Mouse (Mus musculus) bone marrow, adult 2 months (tissue): ENCODE data around the gene 3110082I17Rik.

Source experiments
- CTCF ChIP-seq: fragments of 200-500 bp; IDR thresholded peaks from 2 replicates; pipeline ENCODE4 v1.5.1; 2011; ENCODE audit warnings: low read length, control low read depth; ENCODE audit not compliant: control insufficient read depth, insufficient read depth
- POLR2A ChIP-seq: fragments of 200-500 bp; IDR thresholded peaks from 2 replicates; pipeline ENCODE4 v1.6.1; 2011; ENCODE audit warnings: low read depth, mild to moderate bottlenecking, control low read depth, low read length, borderline replicate concordance; ENCODE audit not compliant: control insufficient read depth

DNA sequence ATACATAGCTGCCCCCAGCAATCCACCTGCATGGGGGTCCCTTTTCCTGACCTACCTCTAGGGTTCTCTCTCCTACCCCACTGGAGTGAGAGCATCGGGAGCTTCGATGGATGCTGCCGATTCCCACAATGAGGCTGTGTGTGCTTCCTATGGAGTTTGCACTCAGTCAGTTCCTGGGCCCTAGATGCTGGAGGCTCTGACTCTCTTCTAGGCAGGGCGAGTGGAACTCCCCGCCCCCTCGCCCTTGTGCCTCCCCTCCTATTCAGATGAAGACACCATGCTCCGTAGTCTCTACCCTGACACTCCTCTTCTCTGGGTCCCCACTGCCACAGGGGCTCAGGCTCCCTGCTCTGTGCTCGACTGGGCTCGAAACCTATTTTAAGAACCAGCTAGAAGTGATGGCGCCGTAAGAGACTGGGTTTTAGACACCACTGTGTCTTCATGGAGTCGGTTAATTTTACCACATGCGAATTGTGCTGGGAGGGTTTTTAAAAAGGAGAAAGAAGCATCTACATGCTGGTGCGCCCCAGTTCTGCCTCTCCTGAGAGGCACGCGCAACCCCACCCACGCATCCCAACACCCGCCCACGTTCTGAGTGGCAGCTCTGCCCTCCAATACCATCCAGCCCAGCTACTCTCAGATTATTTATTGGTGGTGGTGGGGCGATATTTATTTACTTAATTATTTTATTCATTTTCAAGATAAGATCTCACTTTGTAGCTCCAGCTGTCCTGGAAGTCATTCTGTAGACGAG lies 142.4 kb downstream of the 3110082I17Rik start:
- TF ChIP-seq CTCF (no peak), POLR2A (no peak)
